Mouse (Mus musculus): ENCODE data around the gene Creb1.

GRCm38 (mm10) chr1:64623558-64624435, 91.4 kb downstream of the Creb1 start:
- TF ChIP-seq POLR2A (IDR thresholded peaks at IDR 0.05; ENCODE audit: borderline replicate concordance, extremely low read depth, insufficient read depth, insufficient read length, poor library complexity, severe bottlenecking) (no peak), CTCF (IDR thresholded peaks at IDR 0.05; ENCODE audit: borderline replicate concordance, extremely low read depth, insufficient read depth, insufficient read length) (no peak)
